Mouse (Mus musculus) limb, embryonic 13.5 days (tissue): ENCODE results near the gene Asxl1. TPM values are rescaled to one million over a fixed set of nuclear protein-coding genes. Genes with fewer than 3 reads are reported as not detected.

Experiments
- ATAC-seq: fragments of 200-750 bp; cut with Nextera tagmentation; 2 replicates; pipeline ENCODE4 v1.8.0; 2017; ENCODE audit warnings: low read depth, moderate number of reproducible peaks, moderate TSS enrichment; ENCODE audit not compliant: low FRiP score
- H3K27ac ChIP-seq: fragments of 300-500 bp; sonication (generic); 2 replicates; pipeline ENCODE4 v1.5.1; 2015; ENCODE audit warnings: inconsistent platforms, mild to moderate bottlenecking, moderate library complexity
- H3K27me3 ChIP-seq: fragments of 300-500 bp; sonication (generic); 2 replicates; pipeline ENCODE4 v1.6.1; 2015; ENCODE audit warnings: mild to moderate bottlenecking, inconsistent platforms
- H3K36me3 ChIP-seq: fragments of 300-500 bp; sonication (generic); 2 replicates; pipeline ENCODE4 v1.6.1; 2015; ENCODE audit warnings: inconsistent platforms, mild to moderate bottlenecking, moderate library complexity
- H3K4me1 ChIP-seq: fragments of 300-500 bp; sonication (generic); 2 replicates; pipeline ENCODE4 v1.6.1; 2015; ENCODE audit warnings: inconsistent platforms
- H3K4me2 ChIP-seq: fragments of 300-500 bp; sonication (generic); replicated peaks from 2 replicates; pipeline ENCODE4 v1.6.1; 2015; ENCODE audit warnings: inconsistent platforms, mild to moderate bottlenecking, moderate library complexity
- H3K4me3 ChIP-seq: fragments of 300-500 bp; sonication (generic); 2 replicates; pipeline ENCODE4 v1.5.1; 2015; ENCODE audit warnings: moderate library complexity, mild to moderate bottlenecking, inconsistent platforms
- H3K9ac ChIP-seq: fragments of 300-500 bp; sonication (generic); 2 replicates; pipeline ENCODE4 v1.6.1; 2015; ENCODE audit warnings: mild to moderate bottlenecking, inconsistent platforms
- H3K9me3 ChIP-seq: fragments of 300-500 bp; sonication (generic); 2 replicates; pipeline ENCODE4 v1.6.1; 2016; ENCODE audit warnings: inconsistent platforms
- WGBS: fragments of 180-500 bp; shearing (Covaris S2); methylation state at CpG from one replicate; pipeline ENCODE4 v1.1.7; 2015; 5-methylcytosine and 5-hydroxymethylcytosine counted together
- polyA plus RNA-seq: library from polyadenylated mRNA; unstranded; fragments of >200 nt; fragmentation: Nextera tagmentation; extraction: Ambion mirVana; gene quantifications from 2 replicates; pipeline ENCODE4 v1.2.1, GENCODE M21; 2015

Gene Asxl1
- polyA plus RNA-seq, 1 experiment from 2014 or later, result 13.2 TPM

GRCm38 (mm10) chr2:153421233-153421632 is 75.6 kb downstream of the Asxl1 start:
- H3K4me2 ChIP-seq, result no peak overlapping the region
- ATAC-seq, result no peak
- no peaks in the 10 kb centered on the region for H3K27me3 ChIP-seq
- H3K9ac ChIP-seq, result no peak overlapping the region
- peaks cover 23% of the 10 kb centered on the region for H3K4me1 ChIP-seq
- H3K36me3 ChIP-seq, result peaks cover 77% of the 10 kb centered on the region
- H3K9me3 ChIP-seq, result no peaks in the 10 kb centered on the region
- H3K27ac ChIP-seq, result no peak overlapping the region
- H3K4me3 ChIP-seq, result no peak overlapping the region

GRCm38 (mm10) chr2:153422051-153422450 is 76.4 kb downstream of the Asxl1 start:
- Histone ChIP-seq H3K9me3 (no peaks in the 10 kb centered on the region), H3K36me3 (peaks cover 69% of the 10 kb centered on the region), H3K27me3 (no peaks in the 10 kb centered on the region), H3K4me2 (no peak overlapping the region), H3K4me3 (no peak overlapping the region), H3K4me1 (peaks cover 27% of the 10 kb centered on the region), H3K27ac (no peak overlapping the region), H3K9ac (no peak overlapping the region)
- no peak for ATAC-seq
- 40% methylated on average over 5 of the region's 5 CpGs for WGBS

- no peaks in the 10 kb centered on the region for H3K27me3 ChIP-seq
- H3K4me3 ChIP-seq, result no peak overlapping the region
- no peak overlapping the region for H3K4me2 ChIP-seq
- peaks cover 66% of the 10 kb centered on the region for H3K36me3 ChIP-seq
- H3K4me1 ChIP-seq, result peaks cover 31% of the 10 kb centered on the region
- no peak overlapping the region for H3K27ac ChIP-seq
- 87% methylated on average over 3 of the region's 3 CpGs for WGBS
- no peak overlapping the region for H3K9ac ChIP-seq
- no peak for ATAC-seq
- no peaks in the 10 kb centered on the region for H3K9me3 ChIP-seq
Measured at GRCm38 (mm10) chr2:153423113-153423512, 77.5 kb downstream of the Asxl1 start.

- no peaks in the 10 kb centered on the region for H3K9me3 ChIP-seq
- H3K4me3 ChIP-seq, result no peak overlapping the region
- H3K4me2 ChIP-seq, result no peak overlapping the region
- 81% methylated on average over 8 of the region's 8 CpGs for WGBS
- H3K27ac ChIP-seq, result no peak overlapping the region
- peaks cover 65% of the 10 kb centered on the region for H3K36me3 ChIP-seq
- H3K4me1 ChIP-seq, result peaks cover 31% of the 10 kb centered on the region
- no peaks in the 10 kb centered on the region for H3K27me3 ChIP-seq
- peak overlapping the region; percentile 25; the same call in 1 of the 2 replicates for H3K9ac ChIP-seq
- ATAC-seq, result no peak
Measured at GRCm38 (mm10) chr2:153424557-153424956, 78.9 kb downstream of the Asxl1 start.

DNA sequence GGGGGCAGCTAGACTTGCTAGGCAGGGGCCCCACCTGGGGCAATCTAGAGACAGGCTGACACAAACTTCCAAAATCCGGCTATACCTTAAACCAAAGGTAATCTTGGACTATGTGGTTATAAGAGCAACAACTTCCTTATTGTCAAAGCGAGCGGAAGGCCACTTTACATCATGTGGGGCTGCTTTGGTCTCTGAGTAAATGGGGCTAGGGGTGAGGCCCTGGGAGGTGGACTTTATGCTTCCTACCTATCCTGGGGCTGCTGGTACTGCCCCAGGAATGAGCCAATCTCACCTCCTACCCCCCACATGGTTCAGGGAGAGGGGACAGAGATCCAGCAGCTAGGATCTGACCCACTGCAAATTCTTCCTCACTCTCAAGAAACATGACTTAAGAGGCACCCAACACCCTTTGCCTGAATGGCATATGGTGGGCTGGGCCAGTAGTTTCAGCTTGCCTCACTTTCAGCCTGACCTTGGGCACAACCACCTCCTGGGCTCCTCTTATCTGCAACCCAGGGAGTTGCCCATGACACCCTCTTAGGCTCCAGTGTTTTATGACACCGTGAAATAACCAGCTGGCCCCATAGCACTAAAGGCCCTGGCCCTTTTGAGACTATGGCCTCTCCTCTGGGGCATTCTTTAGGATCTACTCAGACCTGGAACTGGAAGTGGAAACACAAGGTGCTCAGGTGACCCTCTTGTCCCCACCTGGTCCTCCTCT is 79.7 kb downstream of the Asxl1 start:
- no peak overlapping the region for H3K4me2 ChIP-seq
- ATAC-seq, result no peak
- peaks cover 64% of the 10 kb centered on the region for H3K36me3 ChIP-seq
- no peaks in the 10 kb centered on the region for H3K9me3 ChIP-seq
- H3K27me3 ChIP-seq, result no peaks in the 10 kb centered on the region
- H3K4me1 ChIP-seq, result peaks cover 31% of the 10 kb centered on the region
- no peak overlapping the region for H3K9ac ChIP-seq
- 74% methylated on average over 4 of the region's 4 CpGs for WGBS
- no peak overlapping the region for H3K4me3 ChIP-seq
- H3K27ac ChIP-seq, result no peak overlapping the region

GRCm38 (mm10) chr2:153425998-153426670 is 80.5 kb downstream of the Asxl1 start:
- 66% methylated on average over 9 of the region's 9 CpGs for WGBS
- Histone ChIP-seq H3K36me3 (peaks cover 65% of the 10 kb centered on the region), H3K27me3 (no peaks in the 10 kb centered on the region), H3K4me1 (peaks cover 31% of the 10 kb centered on the region), H3K27ac (peak overlapping the region; percentile 39; the same call in 1 of the 2 replicates), H3K9me3 (no peaks in the 10 kb centered on the region), H3K4me2 (no peak overlapping the region), H3K9ac (no peak overlapping the region), H3K4me3 (no peak overlapping the region)
- ATAC-seq, result no peak

GRCm38 (mm10) chr2:153426931-153427330 is 81.3 kb downstream of the Asxl1 start:
- peaks cover 73% of the 10 kb centered on the region for H3K36me3 ChIP-seq

GRCm38 (mm10) chr2:153428485-153428884 is 82.9 kb downstream of the Asxl1 start:
- Histone ChIP-seq H3K4me1 (peaks cover 45% of the 10 kb centered on the region), H3K4me3 (no peak overlapping the region), H3K9ac (no peak overlapping the region), H3K36me3 (peaks cover 82% of the 10 kb centered on the region), H3K27me3 (no peaks in the 10 kb centered on the region), H3K9me3 (no peaks in the 10 kb centered on the region), H3K4me2 (no peak overlapping the region), H3K27ac (no peak overlapping the region)
- no peak for ATAC-seq
- 76% methylated on average over 2 of the region's 2 CpGs for WGBS

More at GRCm38 (mm10) chr2:153426931-153427330, 81.3 kb downstream of the Asxl1 start:
- no peak overlapping the region for H3K4me3 ChIP-seq
- H3K27ac ChIP-seq, result 0 out of 2 replicates have a peak overlapping the region, but pooled peaks have one; percentile 33
- H3K4me1 ChIP-seq, result peaks cover 34% of the 10 kb centered on the region
- H3K4me2 ChIP-seq, result no peak overlapping the region
- WGBS, result 15% methylated on average over 2 of the region's 2 CpGs
- ATAC-seq, result 0 out of 2 replicates have a peak, but pooled peaks have one; percentile 15
- no peaks in the 10 kb centered on the region for H3K27me3 ChIP-seq
- H3K9ac ChIP-seq, result no peak overlapping the region
- no peaks in the 10 kb centered on the region for H3K9me3 ChIP-seq

- H3K27me3 ChIP-seq, result no peaks in the 10 kb centered on the region
- peaks cover 55% of the 10 kb centered on the region for H3K4me1 ChIP-seq
- ATAC-seq, result no peak
- no peak overlapping the region for H3K4me2 ChIP-seq
- no peak overlapping the region for H3K4me3 ChIP-seq
- no peak overlapping the region for H3K27ac ChIP-seq
- peaks cover 77% of the 10 kb centered on the region for H3K36me3 ChIP-seq
- no peak overlapping the region for H3K9ac ChIP-seq
- WGBS, result 96% methylated on average over 1 of the region's 1 CpGs
- no peaks in the 10 kb centered on the region for H3K9me3 ChIP-seq
Measured at GRCm38 (mm10) chr2:153430571-153430970, 84.9 kb downstream of the Asxl1 start.

DNA sequence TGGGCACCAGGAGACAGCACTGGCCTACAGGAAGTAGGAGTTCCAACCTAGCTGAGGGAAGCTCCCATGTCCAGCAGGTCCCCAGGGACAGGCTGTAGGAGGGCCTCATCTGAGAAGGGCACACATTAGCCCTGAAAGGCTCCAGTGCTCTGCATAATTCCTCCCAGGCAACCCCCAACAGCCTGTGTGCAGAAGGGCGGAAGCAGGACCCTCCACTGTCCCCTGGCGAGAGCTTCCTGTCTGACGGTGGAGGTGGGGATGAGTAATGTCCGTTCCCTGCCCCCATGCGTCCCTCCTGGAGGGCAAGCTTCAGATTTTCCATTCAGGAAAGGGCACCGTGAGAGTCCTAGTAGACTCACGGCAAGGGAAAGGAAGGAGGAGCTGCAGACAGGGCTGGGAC is 86.9 kb downstream of the Asxl1 start:
- no peak overlapping the region for H3K4me3 ChIP-seq

GRCm38 (mm10) chr2:153433859-153434258 is 88.2 kb downstream of the Asxl1 start:
- no peak overlapping the region for H3K27ac ChIP-seq
- peaks cover 72% of the 10 kb centered on the region for H3K4me1 ChIP-seq
- no peaks in the 10 kb centered on the region for H3K9me3 ChIP-seq
- no peak overlapping the region for H3K9ac ChIP-seq
- ATAC-seq, result no peak
- 25% methylated on average over 3 of the region's 3 CpGs for WGBS
- no peaks in the 10 kb centered on the region for H3K27me3 ChIP-seq
- peaks cover 61% of the 10 kb centered on the region for H3K36me3 ChIP-seq
- no peak overlapping the region for H3K4me3 ChIP-seq
- H3K4me2 ChIP-seq, result no peak overlapping the region

More for the DNA sequence above, 86.9 kb downstream of the Asxl1 start:
- peaks cover 73% of the 10 kb centered on the region for H3K36me3 ChIP-seq
- no peaks in the 10 kb centered on the region for H3K27me3 ChIP-seq
- no peak overlapping the region for H3K4me2 ChIP-seq
- WGBS, result 24% methylated on average over 7 of the region's 7 CpGs
- ATAC-seq, result no peak
- peak overlapping the region; percentile 52; the same call in 1 of the 2 replicates for H3K27ac ChIP-seq
- H3K9me3 ChIP-seq, result no peaks in the 10 kb centered on the region
- H3K4me1 ChIP-seq, result peaks cover 59% of the 10 kb centered on the region
- no peak overlapping the region for H3K9ac ChIP-seq
